Mouse (Mus musculus) E14TG2a.4 (cell line): ENCODE data around the gene Arid3a.

Source experiments
- H3K27me3 ChIP-seq: 2 replicates; pipeline ENCODE4 v1.6.1; 2014; ENCODE audit warnings: low read length, control low read depth; ENCODE audit not compliant: insufficient read depth
- H3K36me3 ChIP-seq: 2 replicates; pipeline ENCODE4 v1.6.1; 2014; ENCODE audit warnings: low read length, control low read depth; ENCODE audit not compliant: insufficient read depth
- H3K4me1 ChIP-seq: replicated peaks from 2 replicates; pipeline ENCODE4 v1.6.1; 2014; ENCODE audit warnings: low read depth, low read length, control low read depth
- H3K4me3 ChIP-seq: replicated peaks from 2 replicates; pipeline ENCODE4 v1.5.1; 2014; ENCODE audit warnings: mild to moderate bottlenecking, low read length
- H3K9me3 ChIP-seq: 2 replicates; pipeline ENCODE4 v1.6.1; 2014; ENCODE audit warnings: low read length, control low read depth
- CTCF ChIP-seq: conservative IDR thresholded peaks from 2 replicates; pipeline ENCODE4 v1.5.1; 2014; ENCODE audit warnings: low read length
- NANOG ChIP-seq: IDR thresholded peaks from 2 replicates; pipeline ENCODE4 v1.6.1; 2014; ENCODE audit warnings: borderline replicate concordance, low read length, mixed read lengths
- POU5F1 ChIP-seq: IDR thresholded peaks from 2 replicates; pipeline ENCODE4 v1.6.1; 2014; ENCODE audit warnings: low read length, borderline replicate concordance

Gene Arid3a

DNA sequence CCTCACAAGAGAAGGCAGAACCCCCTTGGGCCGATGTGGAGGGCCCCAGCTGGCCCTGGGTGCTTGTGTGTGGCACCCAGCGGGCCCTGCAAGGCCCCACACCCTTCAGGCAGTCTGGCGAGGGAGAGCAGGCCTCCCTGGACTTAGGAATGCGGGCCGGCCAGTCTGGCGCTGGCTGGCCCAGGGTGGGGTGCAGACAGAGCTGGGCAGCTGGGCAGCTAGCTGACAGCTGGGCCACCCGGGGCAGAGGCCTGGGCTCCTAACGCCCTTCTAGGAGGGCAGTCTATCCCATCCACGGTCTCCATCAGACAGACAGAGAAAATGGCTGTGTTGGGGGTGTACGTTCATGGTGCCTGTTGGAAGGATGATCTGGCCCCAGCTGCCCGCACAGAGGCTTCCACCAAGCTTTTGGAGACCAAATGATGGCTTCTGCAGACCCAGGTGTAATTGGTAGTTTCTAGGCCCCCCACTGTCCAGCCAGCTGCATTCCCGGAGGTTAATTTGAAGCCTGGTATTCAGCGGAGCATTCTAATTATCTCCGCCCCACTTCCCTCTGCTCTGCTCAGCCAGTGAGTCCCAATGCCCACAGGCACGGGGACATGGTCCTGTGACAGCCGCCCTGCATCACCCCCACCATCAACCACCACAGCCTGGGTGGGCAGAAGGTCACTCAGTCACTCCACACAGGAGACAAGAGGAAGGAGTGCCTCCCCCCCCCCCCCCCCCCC lies 18.8 kb downstream of the Arid3a start:
- Histone ChIP-seq H3K4me3 (no peak overlapping the region), H3K9me3 (no peaks in the 10 kb centered on the region), H3K27me3 (no peaks in the 10 kb centered on the region), H3K4me1 (peaks cover 40% of the 10 kb centered on the region), H3K36me3 (peaks cover 11% of the 10 kb centered on the region; the same call in 1 of the 2 replicates)
- no peak for TF ChIP-seq POU5F1
- no peak for TF ChIP-seq NANOG
- TF ChIP-seq CTCF, result no peak

DNA sequence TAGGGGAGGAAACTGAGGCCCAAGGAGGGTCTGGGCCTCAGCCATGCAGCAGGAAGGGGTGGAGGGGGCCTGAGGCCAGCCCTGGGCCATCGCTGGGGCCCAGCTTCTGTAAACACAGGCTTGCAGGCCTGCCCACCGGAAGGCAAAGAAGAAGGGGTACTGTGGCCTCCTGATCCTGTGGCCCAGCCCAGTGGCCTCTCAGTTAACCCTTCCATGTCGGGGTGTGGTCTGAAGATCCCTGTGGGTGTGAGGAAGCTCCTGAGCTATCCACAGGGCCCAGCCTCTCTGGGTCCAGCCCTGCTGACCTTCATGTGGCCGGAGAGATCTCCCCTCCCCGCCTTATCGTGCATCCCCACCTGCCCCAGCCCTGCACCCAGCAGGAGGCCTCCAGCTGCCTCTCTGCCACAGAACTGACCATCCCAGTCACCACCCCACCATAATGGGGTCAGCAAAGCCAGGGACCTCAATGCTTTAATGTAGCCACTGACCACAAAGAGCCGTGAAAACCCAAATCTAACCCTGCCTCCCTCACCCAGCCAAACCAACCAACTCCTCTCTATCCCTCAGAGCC lies 20.0 kb downstream of the Arid3a start:
- no peak for TF ChIP-seq POU5F1
- TF ChIP-seq NANOG, result no peak
- TF ChIP-seq CTCF, result no peak
- H3K36me3 ChIP-seq, result peaks cover 17% of the 10 kb centered on the region
- H3K4me1 ChIP-seq, result peaks cover 51% of the 10 kb centered on the region
- H3K9me3 ChIP-seq, result no peaks in the 10 kb centered on the region
- H3K27me3 ChIP-seq, result no peaks in the 10 kb centered on the region
- no peak overlapping the region for H3K4me3 ChIP-seq

DNA sequence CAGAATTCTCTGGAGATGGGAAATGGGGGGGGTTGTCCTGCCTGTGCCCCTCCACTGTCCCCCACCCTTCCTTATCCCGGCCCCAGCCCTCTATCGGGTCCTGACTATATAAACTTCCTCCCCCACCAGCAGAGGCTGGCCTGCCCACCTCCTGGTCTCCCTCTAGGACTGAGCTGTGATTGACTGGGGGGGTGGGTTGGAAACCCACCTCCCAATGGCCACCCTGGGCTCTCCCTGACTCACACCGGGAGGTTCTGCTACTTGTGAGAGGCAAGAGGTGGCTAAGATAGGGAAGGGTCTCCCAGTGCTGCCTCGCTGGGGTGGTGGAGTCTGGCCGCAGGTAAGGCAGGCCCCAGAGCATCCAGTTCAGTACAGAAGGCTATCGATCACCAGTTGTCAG lies 20.7 kb downstream of the Arid3a start:
- TF ChIP-seq POU5F1, result no peak
- no peak for TF ChIP-seq CTCF
- no peak for TF ChIP-seq NANOG
- Histone ChIP-seq H3K9me3 (no peaks in the 10 kb centered on the region), H3K27me3 (no peaks in the 10 kb centered on the region), H3K4me3 (no peak overlapping the region), H3K4me1 (peaks cover 51% of the 10 kb centered on the region), H3K36me3 (peaks cover 17% of the 10 kb centered on the region)

DNA sequence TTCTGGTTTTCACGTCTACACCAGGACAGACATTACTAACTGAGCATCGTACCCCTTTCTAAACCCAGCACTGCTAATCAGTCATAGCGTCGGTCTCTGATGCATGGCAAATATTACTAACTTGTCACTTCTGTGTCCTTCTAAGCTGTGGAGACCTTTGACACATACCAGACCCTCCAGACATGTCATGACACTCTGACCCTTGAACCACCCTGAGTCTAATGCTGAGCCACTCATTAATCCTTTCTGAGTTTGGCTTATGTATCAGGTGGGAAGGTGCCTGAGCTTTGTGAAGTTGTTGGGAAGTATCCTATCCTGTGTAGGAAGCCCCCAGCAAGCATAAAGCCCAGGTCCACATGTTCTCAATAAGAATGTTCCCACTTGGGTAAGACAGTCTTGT lies 23.0 kb downstream of the Arid3a start:
- Histone ChIP-seq H3K4me1 (peaks cover 47% of the 10 kb centered on the region), H3K4me3 (no peak overlapping the region), H3K9me3 (no peaks in the 10 kb centered on the region), H3K36me3 (peaks cover 17% of the 10 kb centered on the region), H3K27me3 (no peaks in the 10 kb centered on the region)
- TF ChIP-seq POU5F1, result no peak
- TF ChIP-seq NANOG, result no peak
- no peak for TF ChIP-seq CTCF

DNA sequence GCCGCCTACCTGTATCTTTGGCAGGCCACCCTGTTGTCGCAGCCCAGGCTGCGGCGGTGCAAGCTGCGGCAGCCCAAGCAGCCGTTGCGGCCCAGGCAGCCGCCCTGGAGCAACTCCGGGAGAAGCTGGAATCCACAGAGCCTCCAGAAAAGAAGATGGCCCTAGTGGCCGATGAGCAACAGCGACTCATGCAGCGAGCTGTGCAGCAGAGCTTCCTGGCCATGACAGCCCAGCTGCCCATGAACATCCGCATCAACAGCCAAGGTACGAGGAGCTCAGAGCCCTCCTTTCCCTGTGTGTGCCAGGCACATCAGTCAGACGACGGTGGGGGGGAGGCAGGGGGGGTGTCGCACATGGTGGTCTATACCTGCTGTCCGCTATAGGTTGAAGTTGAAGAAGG lies 23.8 kb downstream of the Arid3a start:
- Histone ChIP-seq H3K4me1 (peaks cover 47% of the 10 kb centered on the region), H3K36me3 (peaks cover 17% of the 10 kb centered on the region), H3K9me3 (no peaks in the 10 kb centered on the region), H3K4me3 (peak overlapping the region; percentile 45; the same call in 1 of the 2 replicates), H3K27me3 (no peaks in the 10 kb centered on the region)
- TF ChIP-seq CTCF (no peak), POU5F1 (no peak), NANOG (no peak)

DNA sequence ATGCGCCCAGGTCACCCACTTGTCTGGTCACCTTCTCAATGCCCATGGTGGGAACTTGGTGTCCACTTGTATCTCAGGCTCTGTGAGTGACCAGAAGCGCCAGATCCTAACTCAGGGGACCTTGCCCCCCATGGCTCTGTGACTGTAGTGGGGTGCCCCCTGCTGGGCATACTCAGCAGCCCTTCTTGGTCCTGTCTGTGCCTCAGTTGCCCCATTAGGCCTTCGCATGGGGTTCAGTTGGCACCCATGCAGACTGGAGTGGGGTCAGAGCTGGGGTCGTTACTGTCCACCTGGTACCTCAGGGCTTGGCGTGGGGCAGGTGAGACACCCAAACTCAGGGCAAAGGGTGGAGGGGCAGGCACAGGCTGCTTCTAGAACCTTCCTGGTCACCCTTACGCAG lies 27.1 kb downstream of the Arid3a start:
- Histone ChIP-seq H3K4me1 (peaks cover 50% of the 10 kb centered on the region), H3K36me3 (peaks cover 17% of the 10 kb centered on the region), H3K9me3 (no peaks in the 10 kb centered on the region), H3K27me3 (no peaks in the 10 kb centered on the region), H3K4me3 (no peak overlapping the region)
- TF ChIP-seq CTCF (peak; percentile 40), NANOG (no peak)

DNA sequence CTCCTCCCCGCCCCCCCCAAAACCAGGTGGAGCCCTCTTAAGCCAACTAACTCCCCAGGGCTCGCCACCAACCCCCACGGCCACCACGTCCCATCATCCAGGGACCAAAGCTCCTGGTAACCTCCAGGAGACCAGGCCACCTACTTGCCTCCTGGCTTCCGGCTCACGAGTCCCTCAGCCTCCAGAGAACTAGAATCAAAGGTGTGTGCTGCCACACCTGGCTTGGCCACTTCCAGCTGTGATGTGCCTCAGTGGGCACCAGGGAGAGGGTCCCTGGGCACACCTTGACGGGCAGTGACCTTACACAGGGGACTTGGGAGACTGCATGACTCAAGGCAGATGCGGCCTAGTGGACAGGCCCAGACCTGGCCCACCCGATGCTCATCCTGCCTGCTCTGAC lies 28.8 kb downstream of the Arid3a start:
- peaks cover 6% of the 10 kb centered on the region for H3K36me3 ChIP-seq
- H3K27me3 ChIP-seq, result no peaks in the 10 kb centered on the region
- TF ChIP-seq POU5F1 (no peak), NANOG (no peak), CTCF (no peak)
- H3K4me1 ChIP-seq, result peaks cover 45% of the 10 kb centered on the region
- no peaks in the 10 kb centered on the region for H3K9me3 ChIP-seq
- 0 out of 2 replicates have a peak overlapping the region, but pooled peaks have one; percentile 7 for H3K4me3 ChIP-seq

DNA sequence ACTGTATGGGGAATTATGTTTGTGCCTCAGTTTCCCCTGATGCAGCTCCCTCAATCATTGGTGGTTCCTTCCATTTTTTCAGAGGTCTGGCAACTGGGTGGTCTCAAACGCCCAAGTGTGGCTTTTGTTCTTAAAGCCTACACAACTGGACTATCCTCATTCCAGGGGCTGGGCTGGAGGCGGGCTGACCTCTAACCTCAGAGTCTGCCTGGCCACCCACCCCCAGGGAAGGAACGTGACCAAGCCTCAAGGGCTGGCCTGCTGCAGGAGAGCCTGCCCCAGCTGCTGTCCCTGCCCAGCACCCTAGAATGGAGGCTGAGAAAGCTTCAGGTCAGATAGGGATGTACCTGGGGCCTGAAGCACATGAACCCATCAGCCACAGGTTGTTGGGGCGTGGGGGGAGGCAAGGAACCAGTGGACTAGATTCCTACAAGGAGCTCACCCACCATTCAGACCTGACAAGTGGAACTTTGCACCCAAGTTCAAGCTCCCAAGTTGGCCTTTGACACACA lies 29.9 kb downstream of the Arid3a start:
- TF ChIP-seq NANOG (no peak), CTCF (no peak), POU5F1 (no peak)

More for the DNA sequence above, 29.9 kb downstream of the Arid3a start:
- no peaks in the 10 kb centered on the region for H3K9me3 ChIP-seq
- H3K36me3 ChIP-seq, result peaks cover 10% of the 10 kb centered on the region
- no peaks in the 10 kb centered on the region for H3K27me3 ChIP-seq
- H3K4me3 ChIP-seq, result no peak overlapping the region
- H3K4me1 ChIP-seq, result peaks cover 45% of the 10 kb centered on the region
